Mouse (Mus musculus) G1E (cell line): ENCODE data around the gene Cd40.

Source experiments
- CTCF ChIP-seq: IDR thresholded peaks from 2 replicates; pipeline ENCODE4 v1.5.1; 2012; ENCODE audit warnings: low read depth, low read length, inconsistent platforms, mixed read lengths
- GATA1 ChIP-seq: IDR thresholded peaks from 2 replicates; pipeline ENCODE4 v1.6.1; 2012; ENCODE audit warnings: borderline replicate concordance, low read length, inconsistent platforms, mixed read lengths
- GATA2 ChIP-seq: IDR thresholded peaks from 2 replicates; pipeline ENCODE4 v1.6.1; 2012; ENCODE audit warnings: low read depth, low read length, inconsistent platforms, borderline replicate concordance
- POLR2AphosphoS5 ChIP-seq: IDR thresholded peaks from 2 replicates; pipeline ENCODE4 v1.6.1; 2012; ENCODE audit warnings: low read depth, low read length, inconsistent platforms; ENCODE audit not compliant: insufficient replicate concordance

DNA sequence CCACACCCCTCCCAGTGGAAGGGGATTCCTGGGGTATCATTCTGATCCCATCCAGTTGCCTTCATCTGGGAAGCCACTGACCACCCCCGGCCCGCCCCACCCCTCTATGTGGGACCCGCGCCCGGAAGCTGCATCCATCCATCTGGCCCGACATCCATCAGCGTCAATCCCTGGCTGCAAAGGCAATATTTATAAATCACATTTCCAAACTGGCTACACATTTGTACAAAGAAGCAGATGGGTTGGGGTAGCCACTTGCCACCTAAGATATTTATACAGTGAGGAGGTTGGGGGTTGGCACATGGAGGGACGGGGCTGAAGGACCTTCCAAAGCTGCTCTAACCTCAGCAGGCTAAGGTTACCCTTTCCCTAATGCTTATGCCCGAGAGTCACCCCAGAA, 65.3 kb downstream of the Cd40 start:
- TF ChIP-seq CTCF: no peak
- TF ChIP-seq GATA1: no peak
- no peak for TF ChIP-seq POLR2AphosphoS5
- no peak for TF ChIP-seq GATA2
